Mouse (Mus musculus) ovary, postnatal 14 days (tissue): ENCODE data around the gene Gm21244.
"Not testable (repeated sequence)": the region's sequence is repeated elsewhere in the genome, so short reads cannot be mapped to it uniquely, and the experiment has no call there.

Experiments
- DNase-seq: peaks from one replicate; pipeline ENCODE4 v3.0.0; 2022; ENCODE audit warnings: low spot score

Gm21244 gene

GRCm38 (mm10) chrY:7169193-7169592 lies at the start of gene Gm21244:
TSS of gene Gm21244 (minus strand) at chrY:7169293.
- not testable (repeated sequence) for DNase-seq
